Mouse (Mus musculus) neural tube, embryonic 11.5 days (tissue): ENCODE results near the gene Fam24b. TPM values are rescaled to one million over a fixed set of nuclear protein-coding genes. Genes with fewer than 3 reads are reported as not detected.

Experiments
- ATAC-seq: fragments of 200-750 bp; cut with Nextera tagmentation; 2 replicates; pipeline ENCODE4 v1.8.0; 2017; ENCODE audit warnings: moderate number of reproducible peaks, mild to moderate bottlenecking, moderate TSS enrichment, moderate library complexity; ENCODE audit not compliant: insufficient read depth, low FRiP score, low TSS enrichment
- DNase-seq: peaks from one replicate; pipeline ENCODE4 v3.0.0-alpha.2; 2015; ENCODE audit warnings: low spot score
- H3K27ac ChIP-seq: fragments of 300-500 bp; sonication (generic); 2 replicates; pipeline ENCODE4 v1.5.1; 2014; ENCODE audit warnings: low read depth, mild to moderate bottlenecking, low read length
- H3K27me3 ChIP-seq: fragments of 300-500 bp; sonication (generic); 2 replicates; pipeline ENCODE4 v1.6.1; 2014; ENCODE audit warnings: mild to moderate bottlenecking, low read length, mixed read lengths; ENCODE audit not compliant: control insufficient read depth, insufficient read depth
- H3K36me3 ChIP-seq: fragments of 300-500 bp; sonication (generic); 2 replicates; pipeline ENCODE4 v1.6.1; 2014; ENCODE audit warnings: mild to moderate bottlenecking, low read length, moderate library complexity, mixed read lengths; ENCODE audit not compliant: control insufficient read depth, insufficient read depth
- H3K4me1 ChIP-seq: fragments of 300-500 bp; sonication (generic); 2 replicates; pipeline ENCODE4 v1.6.1; 2014; ENCODE audit warnings: low read length, mixed read lengths; ENCODE audit not compliant: control insufficient read depth, insufficient read depth
- H3K4me2 ChIP-seq: fragments of 300-500 bp; sonication (generic); 2 replicates; pipeline ENCODE4 v1.6.1; 2014; ENCODE audit warnings: low read depth, mild to moderate bottlenecking, moderate library complexity
- H3K4me3 ChIP-seq: fragments of 300-500 bp; sonication (generic); 2 replicates; pipeline ENCODE4 v1.5.1; 2014; ENCODE audit warnings: low read depth, low read length
- H3K9ac ChIP-seq: fragments of 300-500 bp; sonication (generic); 2 replicates; pipeline ENCODE4 v1.6.1; 2014; ENCODE audit warnings: mild to moderate bottlenecking, low read length
- H3K9me3 ChIP-seq: fragments of 300-500 bp; sonication (generic); 2 replicates; pipeline ENCODE4 v1.6.1; 2016; ENCODE audit warnings: low read length; ENCODE audit not compliant: control insufficient read depth
- WGBS: fragments of 180-500 bp; shearing (Covaris S2); extraction: QIAGEN DNeasy Blood & Tissue Kit; methylation state at CpG from one replicate; pipeline ENCODE4 v1.1.7; 2014; 5-methylcytosine and 5-hydroxymethylcytosine counted together
- polyA plus RNA-seq: library from polyadenylated mRNA; unstranded; fragments of >200 nt; fragmentation: Nextera tagmentation; extraction: Ambion mirVana; gene quantifications from 2 replicates; pipeline ENCODE4 v1.2.1, GENCODE M21; 2014

Fam24b gene
- polyA plus RNA-seq, 1 experiment from 2014 or later, result not detected

- Histone ChIP-seq H3K36me3 (peaks cover 3% of the 10 kb centered on the region; the same call in 1 of the 2 replicates), H3K27me3 (no peaks in the 10 kb centered on the region), H3K9me3 (no peaks in the 10 kb centered on the region), H3K4me1 (no peaks in the 10 kb centered on the region), H3K9ac (no peak overlapping the region), H3K4me2 (no peak overlapping the region), H3K27ac (no peak overlapping the region), H3K4me3 (no peak overlapping the region)
- WGBS, result 80% methylated on average over 7 of the region's 7 CpGs
- ATAC-seq, result no peak
- DNase-seq, result no peak
These were observed 16.7 kb upstream of the Fam24b start for GRCm38 (mm10) chr7:131345856-131346541.

- Histone ChIP-seq H3K36me3 (peaks cover 5% of the 10 kb centered on the region; the same call in 1 of the 2 replicates), H3K4me3 (no peak overlapping the region), H3K4me1 (no peaks in the 10 kb centered on the region), H3K27me3 (no peaks in the 10 kb centered on the region), H3K9me3 (no peaks in the 10 kb centered on the region), H3K9ac (no peak overlapping the region), H3K27ac (no peak overlapping the region), H3K4me2 (no peak overlapping the region)
- 58% methylated on average over 8 of the region's 8 CpGs for WGBS
- DNase-seq (no peak), ATAC-seq (no peak)
These were observed 8.3 kb upstream of the Fam24b start for GRCm38 (mm10) chr7:131337502-131338068.

DNA sequence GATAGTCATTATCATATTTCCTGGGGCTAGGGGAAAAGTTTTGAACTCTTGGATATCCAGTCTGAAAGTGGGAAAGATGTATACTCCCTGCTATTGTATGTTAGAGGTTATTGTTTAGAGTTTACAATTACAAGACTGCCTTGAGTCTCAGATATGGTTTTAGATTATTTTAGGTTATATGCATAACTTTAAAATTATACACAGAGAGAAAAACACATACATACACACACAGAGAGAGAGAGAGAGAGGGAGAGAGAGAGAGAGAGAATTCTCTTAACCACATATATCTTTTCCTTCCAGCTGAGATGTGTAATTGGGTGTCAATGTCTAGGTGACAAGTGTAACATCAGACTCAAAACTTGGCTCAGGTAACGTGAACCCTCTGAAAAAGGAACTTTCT is 4.2 kb upstream of the Fam24b start, which contains the start of gene Fam24a:
Gene Fam24a, plus strand, starts transcription at position 301 of the 400 bp plus-strand sequence.
- Histone ChIP-seq H3K27me3 (no peaks in the 10 kb centered on the region), H3K9me3 (no peaks in the 10 kb centered on the region), H3K4me3 (no peak within 1 kb of the TSS), H3K4me2 (no peak within 1 kb of the TSS), H3K27ac (no peak within 1 kb of the TSS), H3K4me1 (no peaks in the 10 kb centered on the region), H3K9ac (no peak within 1 kb of the TSS), H3K36me3 (peaks cover 2% of the 10 kb centered on the region; the same call in 1 of the 2 replicates)
- 51% methylated on average over 1 of the region's 1 CpGs for WGBS
- ATAC-seq (no peak), DNase-seq (no peak)

- 78% methylated on average over 2 of the region's 2 CpGs for WGBS
- no peaks in the 10 kb centered on the region for H3K4me1 ChIP-seq
- H3K27me3 ChIP-seq, result no peaks in the 10 kb centered on the region
- H3K4me3 ChIP-seq, result no peak overlapping the region
- no peaks in the 10 kb centered on the region for H3K9me3 ChIP-seq
- ATAC-seq (no peak), DNase-seq (no peak)
- H3K27ac ChIP-seq, result no peak overlapping the region
- no peak overlapping the region for H3K9ac ChIP-seq
- no peaks in the 10 kb centered on the region for H3K36me3 ChIP-seq
- no peak overlapping the region for H3K4me2 ChIP-seq
These were observed 2.4 kb upstream of the Fam24b start for GRCm38 (mm10) chr7:131331688-131332087.

GRCm38 (mm10) chr7:131327054-131327453 is 2.3 kb downstream of the Fam24b start:
- Histone ChIP-seq H3K4me1 (no peaks in the 10 kb centered on the region), H3K36me3 (no peaks in the 10 kb centered on the region), H3K4me3 (no peak overlapping the region), H3K27me3 (no peaks in the 10 kb centered on the region), H3K4me2 (no peak overlapping the region), H3K27ac (no peak overlapping the region), H3K9me3 (no peaks in the 10 kb centered on the region), H3K9ac (no peak overlapping the region)
- no peak for DNase-seq
- WGBS, result 92% methylated on average over 5 of the region's 5 CpGs
- no peak for ATAC-seq

DNA sequence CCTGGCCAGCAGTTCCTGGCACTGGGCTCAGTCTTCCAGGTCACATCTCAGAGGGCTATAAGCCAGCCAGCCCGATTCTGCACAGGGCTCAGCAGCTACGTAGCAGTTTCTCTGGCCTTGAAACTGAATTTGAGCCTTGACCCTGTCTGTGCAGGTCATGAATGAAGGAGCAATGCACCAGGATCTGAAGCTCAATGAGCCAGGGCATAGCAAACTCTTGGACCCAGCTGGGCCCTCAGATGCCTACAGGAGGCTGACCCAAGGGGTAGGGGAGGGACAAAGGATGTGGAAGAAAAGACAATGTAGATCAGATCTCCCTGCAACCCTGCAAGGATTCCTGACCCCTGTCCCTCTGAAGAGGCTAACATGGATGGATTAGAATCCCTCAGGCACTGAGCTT is 7.1 kb downstream of the Fam24b start, which contains the start of gene Cuzd1:
Gene Cuzd1, minus strand, starts transcription at position 101 of the 400 bp plus-strand sequence.
- Histone ChIP-seq H3K27me3 (no peaks in the 10 kb centered on the region), H3K4me2 (no peak within 1 kb of the TSS), H3K9me3 (no peaks in the 10 kb centered on the region), H3K4me3 (no peak within 1 kb of the TSS), H3K9ac (no peak within 1 kb of the TSS), H3K4me1 (no peaks in the 10 kb centered on the region), H3K36me3 (no peaks in the 10 kb centered on the region), H3K27ac (no peak within 1 kb of the TSS)
- ATAC-seq (no peak), DNase-seq (no peak)
- WGBS, result 81% methylated on average over 2 of the region's 2 CpGs

GRCm38 (mm10) chr7:131318340-131318739 is 11.0 kb downstream of the Fam24b start:
- H3K4me1 ChIP-seq, result no peaks in the 10 kb centered on the region
- H3K4me3 ChIP-seq, result no peak overlapping the region
- no peaks in the 10 kb centered on the region for H3K36me3 ChIP-seq
- H3K9ac ChIP-seq, result no peak overlapping the region
- WGBS, result 74% methylated on average over 5 of the region's 7 CpGs
- no peak overlapping the region for H3K4me2 ChIP-seq
- no peaks in the 10 kb centered on the region for H3K9me3 ChIP-seq
- H3K27ac ChIP-seq, result no peak overlapping the region
- no peaks in the 10 kb centered on the region for H3K27me3 ChIP-seq
- ATAC-seq (no peak), DNase-seq (no peak)

DNA sequence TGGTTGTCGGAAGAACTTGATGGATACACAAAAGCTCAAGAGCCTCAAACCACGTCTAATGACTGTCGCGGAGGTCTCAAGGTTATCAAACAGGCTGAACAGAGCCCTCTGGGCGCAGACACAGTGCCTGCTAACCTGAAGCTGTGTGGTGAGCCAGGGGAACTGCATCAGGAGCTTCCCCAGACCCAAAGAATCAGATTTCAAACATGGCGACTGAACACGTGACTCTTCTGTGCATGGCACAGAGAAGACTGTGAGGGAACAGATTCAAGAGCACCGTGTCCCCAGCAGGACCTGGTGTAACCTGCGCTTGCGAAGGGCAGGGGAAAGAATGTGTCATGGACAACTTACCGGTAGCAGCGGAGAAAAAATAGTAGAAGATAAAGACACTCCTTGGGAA is 11.7 kb downstream of the Fam24b start:
- Histone ChIP-seq H3K9me3 (no peaks in the 10 kb centered on the region), H3K4me1 (no peaks in the 10 kb centered on the region), H3K4me3 (no peak overlapping the region), H3K4me2 (no peak overlapping the region), H3K36me3 (no peaks in the 10 kb centered on the region), H3K27me3 (no peaks in the 10 kb centered on the region), H3K27ac (no peak overlapping the region), H3K9ac (no peak overlapping the region)
- no peak for DNase-seq
- no peak for ATAC-seq
- 74% methylated on average over 12 of the region's 12 CpGs for WGBS

GRCm38 (mm10) chr7:131314493-131314892 is 14.8 kb downstream of the Fam24b start:
- H3K4me2 ChIP-seq, result no peak overlapping the region
- H3K9me3 ChIP-seq, result no peaks in the 10 kb centered on the region
- H3K4me1 ChIP-seq, result no peaks in the 10 kb centered on the region
- no peaks in the 10 kb centered on the region for H3K36me3 ChIP-seq
- ATAC-seq (no peak), DNase-seq (no peak)
- no peaks in the 10 kb centered on the region for H3K27me3 ChIP-seq
- 88% methylated on average over 7 of the region's 7 CpGs for WGBS
- no peak overlapping the region for H3K4me3 ChIP-seq
- H3K9ac ChIP-seq, result no peak overlapping the region
- H3K27ac ChIP-seq, result no peak overlapping the region
